Mouse (Mus musculus): ENCODE measurements at regions not wholly inside any gene's neighbourhood (a gene's known extent, or its start where the extent isn't known, plus 50 kb on each side); places are given as distances from the start of the nearest gene placed in this dataset.

DNA sequence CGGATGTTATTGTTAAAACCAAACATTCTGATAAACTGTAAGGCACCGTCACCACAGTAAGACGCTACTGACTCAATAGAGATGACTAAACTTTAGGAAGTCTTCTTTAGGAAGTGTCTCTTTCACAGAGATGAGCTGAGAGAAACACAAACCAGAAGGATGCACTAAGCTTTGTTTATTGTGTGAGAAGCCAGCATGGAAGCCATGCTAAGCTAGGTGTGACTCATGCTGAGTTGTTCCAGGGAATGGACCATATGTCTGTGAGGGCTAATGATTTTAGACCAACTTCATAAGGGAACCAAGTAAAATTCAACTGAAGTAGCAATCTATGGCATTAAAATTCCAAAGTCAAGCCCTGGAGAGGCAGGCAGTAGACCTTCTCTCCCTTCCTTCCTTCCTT, 364.2 kb downstream of the Rnf144b start:
- ATAC-seq (ENCODE audit: insufficient read depth) (no peak), DNase-seq (no peak)
- no peak overlapping the region for H3K27ac ChIP-seq (ENCODE audit: low read depth)
- H3K27me3 ChIP-seq (ENCODE audit: insufficient read depth, low read length): no peaks in the 10 kb centered on the region
- H3K36me3 ChIP-seq (ENCODE audit: insufficient read depth): no peaks in the 10 kb centered on the region
- WGBS: 64% methylated on average over 3 of the region's 3 CpGs
- no peak overlapping the region for H3K9ac ChIP-seq
- H3K4me3 ChIP-seq (ENCODE audit: low read depth, low read length): no peak overlapping the region
- H3K4me1 ChIP-seq (ENCODE audit: insufficient read depth): no peaks in the 10 kb centered on the region
- H3K9me3 ChIP-seq (ENCODE audit: low read depth, low read length): no peaks in the 10 kb centered on the region
- TF ChIP-seq CTCF (IDR thresholded peaks at IDR 0.05; ENCODE audit: low read depth): no peak
- H3K4me2 ChIP-seq: no peak overlapping the region

DNA sequence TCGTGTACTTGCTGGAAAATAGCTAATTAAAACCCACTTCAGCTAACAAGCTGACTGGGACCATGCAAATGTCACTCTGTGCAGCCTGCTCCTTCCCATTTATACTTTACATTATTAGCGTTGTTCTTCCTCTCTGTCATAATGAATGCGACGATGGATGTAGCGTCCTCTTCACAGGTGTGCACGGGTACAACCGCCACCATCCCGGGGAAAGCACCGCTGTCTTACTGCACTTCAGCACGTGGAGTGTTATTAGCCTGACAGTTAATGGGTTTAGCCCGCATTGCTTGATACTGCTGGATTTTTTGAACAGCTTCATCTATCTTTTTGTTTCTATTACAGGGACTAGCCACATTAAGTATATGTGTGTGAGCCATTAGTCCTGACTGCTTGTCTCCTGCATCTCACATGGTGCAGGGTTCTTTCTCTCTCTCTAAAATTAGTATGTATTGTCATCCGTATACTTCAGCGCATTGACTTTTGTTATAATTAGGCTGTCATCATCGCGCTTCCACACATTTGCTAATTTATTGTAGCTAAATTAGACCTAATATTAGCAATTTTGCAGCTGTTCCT, 383.0 kb downstream of the Rnf144b start:
- Histone ChIP-seq H3K27me3 (ENCODE audit: insufficient read depth, low read length) (no peaks in the 10 kb centered on the region), H3K9me3 (ENCODE audit: low read depth, low read length) (no peaks in the 10 kb centered on the region), H3K4me2 (no peak overlapping the region), H3K4me3 (ENCODE audit: low read depth, low read length) (no peak overlapping the region), H3K36me3 (ENCODE audit: insufficient read depth) (no peaks in the 10 kb centered on the region), H3K27ac (ENCODE audit: low read depth) (no peak overlapping the region), H3K4me1 (ENCODE audit: insufficient read depth) (no peaks in the 10 kb centered on the region), H3K9ac (no peak overlapping the region)
- WGBS: 83% methylated on average over 15 of the region's 15 CpGs
- no peak for TF ChIP-seq CTCF (IDR thresholded peaks at IDR 0.05; ENCODE audit: low read depth)
- DNase-seq (no peak), ATAC-seq (ENCODE audit: insufficient read depth) (no peak)

DNA sequence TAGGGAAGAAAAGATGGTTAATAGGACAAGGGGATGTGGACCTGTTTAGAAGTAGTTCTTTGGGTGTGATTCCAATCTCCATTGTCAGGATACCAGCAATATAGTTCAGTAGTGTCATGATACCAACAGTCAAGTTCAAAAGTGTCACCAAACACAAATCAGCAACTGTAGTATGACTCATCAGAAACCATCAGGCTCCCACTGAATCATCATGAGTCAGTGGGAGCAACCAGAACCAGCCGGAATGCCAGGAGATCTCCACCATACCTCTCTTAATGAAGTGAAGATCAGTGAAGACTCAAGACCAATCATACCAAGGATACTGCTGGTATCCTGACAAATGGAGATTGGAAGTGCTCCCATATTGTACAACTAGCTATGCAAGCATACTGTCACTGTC, 410.5 kb downstream of the Rnf144b start:
- 91% methylated on average over 1 of the region's 1 CpGs for WGBS
- no peak for DNase-seq
- no peaks in the 10 kb centered on the region for H3K36me3 ChIP-seq (ENCODE audit: insufficient read depth)
- no peak for TF ChIP-seq CTCF (IDR thresholded peaks at IDR 0.05; ENCODE audit: low read depth)
- H3K27me3 ChIP-seq (ENCODE audit: insufficient read depth, low read length): no peaks in the 10 kb centered on the region
- no peak overlapping the region for H3K4me3 ChIP-seq (ENCODE audit: low read depth, low read length)
- no peaks in the 10 kb centered on the region for H3K9me3 ChIP-seq (ENCODE audit: low read depth, low read length)
- H3K4me1 ChIP-seq (ENCODE audit: insufficient read depth): no peaks in the 10 kb centered on the region
- ATAC-seq (ENCODE audit: insufficient read depth): no peak
- no peak overlapping the region for H3K4me2 ChIP-seq
- no peak overlapping the region for H3K27ac ChIP-seq (ENCODE audit: low read depth)
- H3K9ac ChIP-seq: no peak overlapping the region

DNA sequence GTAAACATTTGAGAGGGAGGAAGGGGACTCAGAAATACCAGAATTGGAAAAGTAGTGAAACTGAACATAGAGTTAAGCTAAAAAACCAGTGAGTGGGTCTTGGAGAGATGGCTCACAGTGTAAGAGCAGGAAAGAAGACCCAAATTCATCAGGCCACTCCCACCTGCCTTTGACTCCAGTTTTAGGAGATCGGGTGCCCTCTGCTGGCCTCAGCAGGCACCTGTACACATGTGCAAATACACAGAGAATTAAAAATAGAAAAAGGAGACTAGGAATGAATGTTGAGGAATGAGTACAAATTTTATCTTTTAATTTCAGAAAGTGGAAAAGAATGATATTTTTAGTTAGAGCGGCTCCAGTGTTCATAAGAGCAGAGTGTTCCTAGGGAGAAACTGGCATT, 414.7 kb downstream of the Rnf144b start:
- DNase-seq: no peak
- H3K4me3 ChIP-seq (ENCODE audit: low read depth, low read length): no peak overlapping the region
- no peaks in the 10 kb centered on the region for H3K9me3 ChIP-seq (ENCODE audit: low read depth, low read length)
- no peaks in the 10 kb centered on the region for H3K27me3 ChIP-seq (ENCODE audit: insufficient read depth, low read length)
- TF ChIP-seq CTCF (IDR thresholded peaks at IDR 0.05; ENCODE audit: low read depth): no peak
- no peaks in the 10 kb centered on the region for H3K36me3 ChIP-seq (ENCODE audit: insufficient read depth)
- WGBS: 87% methylated on average over 2 of the region's 2 CpGs
- no peak for ATAC-seq (ENCODE audit: insufficient read depth)
- no peak overlapping the region for H3K27ac ChIP-seq (ENCODE audit: low read depth)
- no peak overlapping the region for H3K4me2 ChIP-seq
- no peak overlapping the region for H3K9ac ChIP-seq
- H3K4me1 ChIP-seq (ENCODE audit: insufficient read depth): no peaks in the 10 kb centered on the region

DNA sequence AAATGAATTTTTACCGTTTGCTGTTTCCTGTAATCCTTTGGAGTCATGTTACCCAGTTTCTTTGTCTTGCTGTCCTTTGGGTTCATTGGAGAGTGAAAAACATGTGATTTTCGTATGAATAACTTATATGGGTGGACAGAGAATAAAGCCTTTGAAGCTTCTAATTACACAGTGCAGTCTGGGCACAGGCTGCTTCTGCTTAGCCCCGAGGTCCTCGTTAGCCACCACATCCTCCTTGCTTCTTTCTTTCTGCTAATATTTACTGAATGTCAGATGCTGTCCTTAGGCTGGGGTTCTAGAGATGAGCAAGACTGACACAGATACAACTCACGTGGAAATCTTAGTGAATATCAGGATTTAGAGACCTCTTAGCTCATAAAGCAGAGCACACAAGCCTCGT, 427.2 kb downstream of the Rnf144b start:
- no peak for ATAC-seq (ENCODE audit: insufficient read depth)
- WGBS: 62% methylated on average over 6 of the region's 6 CpGs

DNA sequence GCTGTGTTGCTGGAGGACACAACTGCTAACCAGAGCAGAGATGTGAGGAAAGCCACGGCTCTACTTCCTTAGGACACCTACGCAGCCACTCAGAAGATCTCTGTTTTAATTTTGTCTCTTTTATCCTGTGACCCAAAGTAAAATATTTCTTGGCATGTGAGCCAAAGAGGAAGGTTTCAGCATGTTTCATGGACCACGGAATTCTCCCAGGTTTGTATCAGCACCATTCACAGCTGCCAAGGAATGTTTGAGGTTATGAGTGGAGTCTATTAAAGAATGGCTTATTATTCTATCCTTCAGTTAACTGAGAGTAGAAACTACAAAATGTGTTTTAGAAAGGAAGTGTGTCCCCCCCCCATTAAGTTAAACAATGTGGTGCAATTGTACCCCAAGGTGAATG, 429.8 kb downstream of the Rnf144b start:
- 77% methylated on average over 3 of the region's 3 CpGs for WGBS

More for the DNA sequence above, 427.2 kb downstream of the Rnf144b start:
- Histone ChIP-seq H3K4me2 (no peak overlapping the region), H3K36me3 (ENCODE audit: insufficient read depth) (no peaks in the 10 kb centered on the region), H3K9me3 (ENCODE audit: low read depth, low read length) (no peaks in the 10 kb centered on the region), H3K27me3 (ENCODE audit: insufficient read depth, low read length) (no peaks in the 10 kb centered on the region), H3K4me1 (ENCODE audit: insufficient read depth) (no peaks in the 10 kb centered on the region), H3K27ac (ENCODE audit: low read depth) (no peak overlapping the region), H3K4me3 (ENCODE audit: low read depth, low read length) (no peak overlapping the region), H3K9ac (no peak overlapping the region)
- no peak for DNase-seq
- no peak for TF ChIP-seq CTCF (IDR thresholded peaks at IDR 0.05; ENCODE audit: low read depth)

DNA sequence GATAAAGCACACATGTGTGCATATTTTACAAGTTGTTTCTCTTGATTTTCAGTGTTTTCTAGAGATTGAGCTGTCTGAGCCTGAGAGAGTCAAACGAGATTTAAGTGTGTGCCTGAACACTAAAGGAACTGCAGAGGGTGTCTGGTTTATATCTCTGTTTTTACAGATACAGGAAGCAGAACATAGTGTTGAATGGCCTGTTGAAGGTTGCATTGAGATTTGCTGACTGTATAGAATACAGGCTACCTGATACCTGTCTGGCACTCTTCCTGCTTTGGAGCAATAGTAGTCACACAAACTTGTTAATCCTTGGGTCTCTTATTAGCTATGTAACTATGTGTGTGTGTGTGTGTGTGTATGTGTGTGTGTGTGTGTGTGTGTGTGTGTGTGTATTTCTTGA, 431.7 kb downstream of the Rnf144b start:
- ATAC-seq (ENCODE audit: insufficient read depth) (no peak), DNase-seq (no peak)
- H3K9me3 ChIP-seq (ENCODE audit: low read depth, low read length): no peaks in the 10 kb centered on the region
- WGBS: 39% methylated on average over 1 of the region's 1 CpGs
- H3K4me2 ChIP-seq: no peak overlapping the region
- no peak overlapping the region for H3K27ac ChIP-seq (ENCODE audit: low read depth)
- no peak overlapping the region for H3K4me3 ChIP-seq (ENCODE audit: low read depth, low read length)
- TF ChIP-seq CTCF (IDR thresholded peaks at IDR 0.05; ENCODE audit: low read depth): no peak
- H3K27me3 ChIP-seq (ENCODE audit: insufficient read depth, low read length): no peaks in the 10 kb centered on the region
- no peaks in the 10 kb centered on the region for H3K4me1 ChIP-seq (ENCODE audit: insufficient read depth)
- no peaks in the 10 kb centered on the region for H3K36me3 ChIP-seq (ENCODE audit: insufficient read depth)
- H3K9ac ChIP-seq: no peak overlapping the region

More for the DNA sequence above, 429.8 kb downstream of the Rnf144b start:
- no peak overlapping the region for H3K4me3 ChIP-seq (ENCODE audit: low read depth, low read length)
- no peaks in the 10 kb centered on the region for H3K9me3 ChIP-seq (ENCODE audit: low read depth, low read length)
- no peaks in the 10 kb centered on the region for H3K36me3 ChIP-seq (ENCODE audit: insufficient read depth)
- no peak for DNase-seq
- no peak for ATAC-seq (ENCODE audit: insufficient read depth)
- no peak overlapping the region for H3K9ac ChIP-seq
- no peak for TF ChIP-seq CTCF (IDR thresholded peaks at IDR 0.05; ENCODE audit: low read depth)
- H3K27ac ChIP-seq (ENCODE audit: low read depth): no peak overlapping the region
- no peaks in the 10 kb centered on the region for H3K4me1 ChIP-seq (ENCODE audit: insufficient read depth)
- H3K4me2 ChIP-seq: no peak overlapping the region
- H3K27me3 ChIP-seq (ENCODE audit: insufficient read depth, low read length): no peaks in the 10 kb centered on the region

All from lung, embryonic 14.5 days (tissue).